Mouse (Mus musculus) liver, embryonic 16.5 days (tissue): ENCODE measurements around the gene Psmb5. TPM values are rescaled to one million over a fixed set of nuclear protein-coding genes. Genes with fewer than 3 reads are reported as not detected.

Source experiments
- ATAC-seq: fragments of 200-750 bp; cut with Nextera tagmentation; 2 replicates; pipeline ENCODE4 v1.8.0; 2017; ENCODE audit warnings: low read depth, mild to moderate bottlenecking, moderate number of reproducible peaks, moderate library complexity
- H3K27ac ChIP-seq: fragments of 300-500 bp; sonication (generic); 2 replicates; pipeline ENCODE4 v1.5.1; 2014; ENCODE audit warnings: mild to moderate bottlenecking, low read length
- H3K27me3 ChIP-seq: fragments of 300-500 bp; sonication (generic); 2 replicates; pipeline ENCODE4 v1.6.1; 2014; ENCODE audit warnings: low read depth, low read length, mixed read lengths; ENCODE audit not compliant: control insufficient read depth, insufficient read depth
- H3K36me3 ChIP-seq: fragments of 300-500 bp; sonication (generic); 2 replicates; pipeline ENCODE4 v1.6.1; 2014; ENCODE audit warnings: mild to moderate bottlenecking; ENCODE audit not compliant: control insufficient read depth, insufficient read depth
- H3K4me1 ChIP-seq: fragments of 300-500 bp; sonication (generic); 2 replicates; pipeline ENCODE4 v1.6.1; 2014; ENCODE audit warnings: low read depth, low read length, mixed read lengths; ENCODE audit not compliant: control insufficient read depth
- H3K4me2 ChIP-seq: fragments of 300-500 bp; sonication (generic); 2 replicates; pipeline ENCODE4 v1.6.1; 2014; ENCODE audit warnings: low read depth, low read length, mixed read lengths
- H3K4me3 ChIP-seq: fragments of 300-500 bp; sonication (generic); 2 replicates; pipeline ENCODE4 v1.5.1; 2014; ENCODE audit warnings: low read depth, mild to moderate bottlenecking, low read length
- H3K9ac ChIP-seq: fragments of 300-500 bp; sonication (generic); 2 replicates; pipeline ENCODE4 v1.6.1; 2014; ENCODE audit warnings: low read depth, low read length
- H3K9me3 ChIP-seq: fragments of 300-500 bp; sonication (generic); replicated peaks from 2 replicates; pipeline ENCODE4 v1.6.1; 2016; ENCODE audit warnings: low read length; ENCODE audit not compliant: control insufficient read depth
- WGBS: fragments of 180-500 bp; shearing (Covaris S2); extraction: QIAGEN DNeasy Blood & Tissue Kit; methylation state at CpG from one replicate; pipeline ENCODE4 v1.1.7; 2014; ENCODE audit not compliant: insufficient replicate concordance; 5-methylcytosine and 5-hydroxymethylcytosine counted together
- polyA plus RNA-seq: library from polyadenylated mRNA; unstranded; fragments of >200 nt; fragmentation: Nextera tagmentation; extraction: Ambion mirVana; gene quantifications from 2 replicates; pipeline ENCODE4 v1.2.1, GENCODE M21; 2015

The Psmb5 gene
- polyA plus RNA-seq, 1 experiment from 2014 or later, result 173 TPM

- Histone ChIP-seq H3K27ac (no peak overlapping the region), H3K9me3 (no peaks in the 10 kb centered on the region), H3K4me3 (no peak overlapping the region), H3K4me1 (no peaks in the 10 kb centered on the region), H3K4me2 (no peak overlapping the region), H3K36me3 (no peaks in the 10 kb centered on the region; the same call in 1 of the 2 replicates), H3K9ac (no peak overlapping the region), H3K27me3 (no peaks in the 10 kb centered on the region)
- peak; percentile 50 for ATAC-seq
- 36% methylated on average over 10 of the region's 10 CpGs for WGBS
Observed at GRCm38 (mm10) chr14:54592319-54592934, 25.4 kb downstream of the Psmb5 start.

GRCm38 (mm10) chr14:54591056-54591455 lies 26.8 kb downstream of the Psmb5 start:
- H3K27me3 ChIP-seq, result no peaks in the 10 kb centered on the region
- no peak overlapping the region for H3K4me3 ChIP-seq
- no peak for ATAC-seq
- H3K4me1 ChIP-seq, result no peaks in the 10 kb centered on the region
- WGBS, result 83% methylated on average over 16 of the region's 16 CpGs
- no peaks in the 10 kb centered on the region; the same call in 1 of the 2 replicates for H3K36me3 ChIP-seq
- H3K4me2 ChIP-seq, result no peak overlapping the region
- H3K9ac ChIP-seq, result no peak overlapping the region
- H3K27ac ChIP-seq, result no peak overlapping the region
- no peaks in the 10 kb centered on the region for H3K9me3 ChIP-seq

GRCm38 (mm10) chr14:54583681-54584338 lies 34.0 kb downstream of the Psmb5 start:
- no peak overlapping the region for H3K27ac ChIP-seq

GRCm38 (mm10) chr14:54582536-54582935 lies 35.3 kb downstream of the Psmb5 start:
- no peak overlapping the region for H3K4me2 ChIP-seq
- peaks cover 10% of the 10 kb centered on the region for H3K27me3 ChIP-seq
- no peak overlapping the region for H3K4me3 ChIP-seq
- no peaks in the 10 kb centered on the region for H3K9me3 ChIP-seq
- peaks cover 5% of the 10 kb centered on the region for H3K4me1 ChIP-seq
- no peaks in the 10 kb centered on the region for H3K36me3 ChIP-seq
- 68% methylated on average over 9 of the region's 9 CpGs for WGBS
- no peak overlapping the region for H3K9ac ChIP-seq
- no peak overlapping the region for H3K27ac ChIP-seq
- ATAC-seq, result peak; percentile 82

More at GRCm38 (mm10) chr14:54583681-54584338, 34.0 kb downstream of the Psmb5 start:
- Histone ChIP-seq H3K4me1 (peaks cover 5% of the 10 kb centered on the region), H3K36me3 (no peaks in the 10 kb centered on the region), H3K4me2 (no peak overlapping the region), H3K4me3 (no peak overlapping the region), H3K9me3 (no peaks in the 10 kb centered on the region), H3K9ac (no peak overlapping the region), H3K27me3 (no peaks in the 10 kb centered on the region; the same call in 1 of the 2 replicates)
- no peak for ATAC-seq
- WGBS, result 43% methylated on average over 7 of the region's 7 CpGs

DNA sequence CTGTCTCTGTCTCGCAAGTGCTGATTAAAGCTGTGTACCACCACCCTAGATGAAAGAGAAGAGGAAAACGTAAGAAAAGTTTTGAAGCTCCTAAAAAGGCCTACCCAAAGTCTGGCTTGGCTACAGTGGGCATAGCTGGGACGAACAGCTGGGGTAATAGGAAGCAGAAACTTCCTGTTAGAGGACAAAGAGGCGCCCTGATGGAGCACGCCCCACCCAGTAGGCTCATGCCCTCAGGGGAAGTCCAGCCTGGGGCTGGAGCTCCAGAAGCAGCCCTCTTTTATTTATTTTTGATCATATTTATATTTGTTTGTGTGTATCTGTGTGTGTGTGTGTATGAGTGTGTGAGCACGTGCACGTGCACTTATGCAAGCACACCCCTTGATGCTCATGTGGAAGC lies 38.2 kb downstream of the Psmb5 start:
- H3K27ac ChIP-seq, result no peak overlapping the region

DNA sequence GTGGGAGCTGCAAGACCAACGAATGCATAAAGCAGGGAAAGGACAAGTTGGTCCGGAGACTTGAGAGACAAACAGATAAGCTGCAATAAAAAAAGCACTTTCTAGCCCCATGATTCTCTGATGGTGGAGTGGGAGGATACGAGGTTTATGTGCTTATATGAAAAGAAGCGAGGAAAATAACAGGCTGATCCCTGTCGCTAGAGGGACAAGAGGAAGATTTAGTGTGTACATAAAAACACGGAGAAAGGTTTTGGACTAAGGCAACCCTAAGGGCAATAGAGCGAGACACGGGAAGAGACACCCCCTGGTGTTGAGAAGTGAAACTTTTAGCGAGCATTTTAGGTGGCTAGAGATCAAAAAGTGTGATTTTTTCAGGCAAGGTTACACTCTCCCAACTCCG lies 39.8 kb downstream of the Psmb5 start:
- no peaks in the 10 kb centered on the region for H3K36me3 ChIP-seq
- peaks cover 54% of the 10 kb centered on the region for H3K27me3 ChIP-seq
- ATAC-seq, result no peak
- peak overlapping the region; percentile 61 for H3K27ac ChIP-seq
- peak overlapping the region; percentile 67 for H3K4me3 ChIP-seq
- peak overlapping the region; percentile 61 for H3K9ac ChIP-seq
- peaks cover 17% of the 10 kb centered on the region for H3K4me1 ChIP-seq
- H3K4me2 ChIP-seq, result peak overlapping the region; percentile 62
- 2% methylated on average over 10 of the region's 10 CpGs for WGBS
- no peaks in the 10 kb centered on the region for H3K9me3 ChIP-seq

More for the DNA sequence above, 38.2 kb downstream of the Psmb5 start:
- Histone ChIP-seq H3K36me3 (no peaks in the 10 kb centered on the region), H3K4me2 (no peak overlapping the region), H3K9me3 (no peaks in the 10 kb centered on the region), H3K9ac (no peak overlapping the region), H3K4me3 (no peak overlapping the region), H3K27me3 (peaks cover 39% of the 10 kb centered on the region), H3K4me1 (peaks cover 5% of the 10 kb centered on the region)
- no peak for ATAC-seq
- 33% methylated on average over 7 of the region's 7 CpGs for WGBS

DNA sequence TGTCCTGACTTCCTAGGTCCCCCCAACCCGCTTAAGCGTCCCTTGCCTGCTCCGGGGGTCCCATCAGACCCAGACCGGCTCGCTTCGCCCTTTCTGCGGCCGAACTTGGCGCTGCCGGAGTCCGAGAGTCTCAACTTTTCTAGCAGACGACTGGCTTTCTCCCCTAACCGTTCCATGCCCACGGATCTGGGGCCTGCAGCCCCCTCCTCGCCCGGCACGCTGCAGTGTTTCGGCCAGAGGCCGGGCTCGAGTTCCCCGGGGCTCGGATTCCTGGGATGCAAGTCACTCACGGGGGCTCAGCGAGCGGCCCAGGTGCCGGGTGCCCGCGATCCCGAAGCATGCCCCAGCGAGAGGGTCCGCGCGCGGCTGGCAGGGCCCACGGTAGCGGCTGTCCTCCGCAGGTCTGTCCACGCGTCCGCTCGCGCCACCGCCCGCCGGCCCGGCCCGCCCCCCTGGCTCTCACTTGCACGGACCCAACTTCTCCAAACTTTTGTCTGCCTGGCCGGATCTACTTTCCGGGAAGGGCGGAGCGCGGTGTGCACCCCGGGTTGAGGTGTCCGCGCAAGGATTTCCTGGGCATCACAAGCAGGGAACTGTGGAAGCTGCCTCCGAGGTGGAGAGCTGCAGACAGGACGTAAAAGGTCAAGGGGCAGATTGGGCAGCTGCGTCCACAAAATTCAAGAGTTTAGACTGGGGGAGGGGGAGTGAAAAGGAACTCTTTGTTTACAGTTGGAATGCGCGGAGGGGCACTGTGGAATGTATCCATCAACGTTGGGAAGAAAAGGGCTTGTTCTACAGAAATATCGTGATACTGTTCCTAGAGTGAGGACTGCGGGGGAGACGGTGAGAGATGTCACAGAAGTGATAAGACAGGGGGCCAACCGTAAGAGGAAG lies 40.5 kb downstream of the Psmb5 start, which contains the start of gene Ajuba:
Gene Ajuba (minus strand): TSS at position 470 of the 894 bp plus-strand sequence.
- under 1% methylated on average over 66 of the region's 66 CpGs for WGBS
- ATAC-seq, result peak; percentile 58
- peak within 1 kb of the TSS; percentile 62 for H3K4me2 ChIP-seq
- peaks cover 23% of the 10 kb centered on the region for H3K4me1 ChIP-seq
- no peaks in the 10 kb centered on the region for H3K9me3 ChIP-seq
- H3K9ac ChIP-seq, result peak within 1 kb of the TSS; percentile 61
- peak within 1 kb of the TSS; percentile 61 for H3K27ac ChIP-seq
- peaks cover 54% of the 10 kb centered on the region for H3K27me3 ChIP-seq
- H3K4me3 ChIP-seq, result peak within 1 kb of the TSS; percentile 67
- no peaks in the 10 kb centered on the region for H3K36me3 ChIP-seq

GRCm38 (mm10) chr14:54576241-54577088 lies 41.4 kb downstream of the Psmb5 start:
- H3K4me3 ChIP-seq, result peak overlapping the region; percentile 67
- WGBS, result 2% methylated on average over 82 of the region's 84 CpGs
- ATAC-seq, result no peak
- no peak overlapping the region; the same call in 1 of the 2 replicates for H3K27ac ChIP-seq
- peak overlapping the region; percentile 62 for H3K4me2 ChIP-seq
- peaks cover 23% of the 10 kb centered on the region for H3K4me1 ChIP-seq
- peaks cover 54% of the 10 kb centered on the region for H3K27me3 ChIP-seq
- no peaks in the 10 kb centered on the region for H3K36me3 ChIP-seq
- H3K9me3 ChIP-seq, result no peaks in the 10 kb centered on the region
- peak overlapping the region; percentile 61 for H3K9ac ChIP-seq
